Mouse (Mus musculus) limb, embryonic 11.5 days (tissue): ENCODE results near the gene Zswim8. TPM values are rescaled to one million over a fixed set of nuclear protein-coding genes. Genes with fewer than 3 reads are reported as not detected.
A peak's percentile ranks its signal among the peaks of the same experiment; 100 is the strongest.

Experiments
- ATAC-seq: fragments of 200-750 bp; cut with Nextera tagmentation; 2 replicates; pipeline ENCODE4 v1.8.0; 2017; ENCODE audit warnings: low read depth; ENCODE audit not compliant: insufficient number of reproducible peaks, low FRiP score, low TSS enrichment
- DNase-seq: peaks from one replicate; pipeline ENCODE4 v3.0.0-alpha.2; 2015; ENCODE audit warnings: low spot score
- H3K27ac ChIP-seq: fragments of 300-500 bp; sonication (generic); replicated peaks from 2 replicates; pipeline ENCODE4 v1.5.1; 2014; ENCODE audit warnings: low read depth, mild to moderate bottlenecking, low read length
- H3K27me3 ChIP-seq: fragments of 300-500 bp; sonication (generic); 2 replicates; pipeline ENCODE4 v1.6.1; 2014; ENCODE audit warnings: mild to moderate bottlenecking, low read length, mixed read lengths; ENCODE audit not compliant: control insufficient read depth, insufficient read depth
- H3K36me3 ChIP-seq: fragments of 300-500 bp; sonication (generic); 2 replicates; pipeline ENCODE4 v1.6.1; 2014; ENCODE audit warnings: mild to moderate bottlenecking, low read length, moderate library complexity, mixed read lengths; ENCODE audit not compliant: control insufficient read depth, insufficient read depth
- H3K4me1 ChIP-seq: fragments of 300-500 bp; sonication (generic); 2 replicates; pipeline ENCODE4 v1.6.1; 2014; ENCODE audit warnings: low read length, mixed read lengths; ENCODE audit not compliant: control insufficient read depth, insufficient read depth
- H3K4me2 ChIP-seq: fragments of 300-500 bp; sonication (generic); 2 replicates; pipeline ENCODE4 v1.6.1; 2014; ENCODE audit warnings: low read depth, mild to moderate bottlenecking, moderate library complexity; ENCODE audit not compliant: severe bottlenecking
- H3K4me3 ChIP-seq: fragments of 300-500 bp; sonication (generic); 2 replicates; pipeline ENCODE4 v1.5.1; 2014; ENCODE audit warnings: low read depth, low read length
- H3K9ac ChIP-seq: fragments of 300-500 bp; sonication (generic); 2 replicates; pipeline ENCODE4 v1.6.1; 2014; ENCODE audit warnings: mild to moderate bottlenecking, low read length
- H3K9me3 ChIP-seq: fragments of 300-500 bp; sonication (generic); 2 replicates; pipeline ENCODE4 v1.6.1; 2016; ENCODE audit warnings: low read length; ENCODE audit not compliant: control insufficient read depth
- WGBS: fragments of 180-500 bp; shearing (Covaris S2); extraction: QIAGEN DNeasy Blood & Tissue Kit; methylation state at CpG from one replicate; pipeline ENCODE4 v1.1.7; 2014; 5-methylcytosine and 5-hydroxymethylcytosine counted together
- polyA plus RNA-seq: library from polyadenylated mRNA; unstranded; fragments of >200 nt; fragmentation: Nextera tagmentation; extraction: Ambion mirVana; gene quantifications from 2 replicates; pipeline ENCODE4 v1.2.1, GENCODE M21; 2014

The Zswim8 gene
- polyA plus RNA-seq, 1 experiment from 2014 or later: 28.0 TPM

DNA sequence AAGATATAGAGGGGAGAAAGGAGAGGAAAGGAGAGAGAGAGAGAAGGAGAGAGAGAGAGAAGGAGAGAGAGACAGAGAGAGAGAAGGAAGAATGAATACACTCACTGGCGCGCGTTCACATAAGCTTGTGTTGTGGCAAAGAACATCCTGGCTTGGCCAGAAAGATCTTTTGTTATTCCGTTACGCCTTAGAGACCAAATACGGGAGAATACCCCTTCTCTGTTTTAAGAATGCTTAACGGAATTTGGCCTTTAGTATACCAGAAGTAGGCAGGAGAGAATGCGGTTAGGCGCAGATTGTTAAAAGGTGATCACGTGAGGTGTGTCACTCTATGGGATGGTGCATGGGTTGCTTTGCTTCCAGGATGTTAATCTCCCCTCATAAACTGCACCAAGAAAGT, 887 bp downstream of the Zswim8 start:
- Histone ChIP-seq H3K9ac (peak overlapping the region; percentile 90), H3K27ac (no peak overlapping the region), H3K27me3 (no peaks in the 10 kb centered on the region), H3K36me3 (peaks cover 8% of the 10 kb centered on the region; the same call in 1 of the 2 replicates), H3K4me3 (peak overlapping the region; percentile 97), H3K4me1 (peaks cover 13% of the 10 kb centered on the region), H3K4me2 (peak overlapping the region; percentile 72), H3K9me3 (no peaks in the 10 kb centered on the region)
- ATAC-seq (no peak), DNase-seq (no peak)
- WGBS: 13% methylated on average over 10 of the region's 10 CpGs

GRCm38 (mm10) chr14:20713832-20714231, 6.5 kb downstream of the Zswim8 start:
- Histone ChIP-seq H3K27me3 (no peaks in the 10 kb centered on the region), H3K4me3 (no peak overlapping the region), H3K27ac (no peak overlapping the region), H3K4me2 (no peak overlapping the region), H3K9ac (no peak overlapping the region), H3K36me3 (peaks cover 14% of the 10 kb centered on the region), H3K4me1 (peaks cover 7% of the 10 kb centered on the region), H3K9me3 (no peaks in the 10 kb centered on the region)
- DNase-seq (no peak), ATAC-seq (no peak)
- 87% methylated on average over 11 of the region's 11 CpGs for WGBS

DNA sequence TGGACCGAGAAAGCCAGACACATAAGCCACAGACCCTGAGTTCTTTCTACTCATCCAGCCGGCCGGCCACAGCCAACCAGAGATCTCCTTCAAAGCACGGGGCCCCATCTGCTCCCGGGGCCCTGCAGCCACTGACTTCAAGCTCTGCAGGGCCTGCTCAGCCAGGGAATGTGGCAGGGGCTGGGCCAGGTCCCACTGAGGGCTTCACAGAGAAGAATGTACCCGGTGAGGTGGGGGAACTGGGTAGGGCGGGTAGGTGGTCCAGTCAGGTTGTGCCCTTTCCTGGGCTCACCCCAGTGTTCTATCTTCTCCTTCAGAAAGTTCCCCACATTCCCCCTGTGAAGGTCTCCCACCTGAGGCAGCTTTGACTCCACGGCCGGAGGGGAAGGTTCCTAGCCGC, 11.1 kb downstream of the Zswim8 start:
- H3K27ac ChIP-seq: no peak overlapping the region
- no peaks in the 10 kb centered on the region for H3K9me3 ChIP-seq
- 91% methylated on average over 10 of the region's 10 CpGs for WGBS
- no peak for ATAC-seq
- H3K9ac ChIP-seq: no peak overlapping the region
- H3K4me2 ChIP-seq: no peak overlapping the region
- H3K27me3 ChIP-seq: no peaks in the 10 kb centered on the region
- no peak overlapping the region for H3K4me3 ChIP-seq
- H3K4me1 ChIP-seq: no peaks in the 10 kb centered on the region
- peaks cover 40% of the 10 kb centered on the region for H3K36me3 ChIP-seq
- no peak for DNase-seq

DNA sequence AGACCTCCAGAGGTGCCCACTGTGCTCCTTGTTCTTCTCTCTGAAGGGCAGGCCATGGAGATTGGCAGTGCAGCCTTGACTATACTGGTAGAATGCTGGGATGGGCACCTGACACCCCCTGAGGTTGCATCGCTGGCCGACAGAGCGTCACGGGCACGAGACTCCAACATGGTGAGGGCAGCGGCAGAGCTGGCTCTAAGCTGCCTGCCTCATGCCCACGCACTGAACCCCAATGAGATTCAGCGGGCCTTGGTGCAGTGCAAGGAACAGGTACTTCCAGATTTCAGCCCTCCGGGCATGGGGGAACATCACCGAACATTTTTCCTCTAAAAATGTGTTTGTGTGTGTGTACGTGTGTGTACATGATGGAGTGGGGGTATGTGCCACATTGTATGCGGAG, 12.4 kb downstream of the Zswim8 start:
- 96% methylated on average over 12 of the region's 12 CpGs for WGBS
- no peak overlapping the region for H3K4me2 ChIP-seq
- H3K4me1 ChIP-seq: no peaks in the 10 kb centered on the region
- ATAC-seq (no peak), DNase-seq (no peak)
- H3K9me3 ChIP-seq: no peaks in the 10 kb centered on the region
- H3K36me3 ChIP-seq: peaks cover 41% of the 10 kb centered on the region
- no peak overlapping the region for H3K4me3 ChIP-seq
- no peak overlapping the region for H3K27ac ChIP-seq
- H3K27me3 ChIP-seq: no peaks in the 10 kb centered on the region
- H3K9ac ChIP-seq: no peak overlapping the region

GRCm38 (mm10) chr14:20721371-20721770, 14.0 kb downstream of the Zswim8 start:
- H3K9ac ChIP-seq: no peak overlapping the region
- no peak overlapping the region for H3K27ac ChIP-seq
- 91% methylated on average over 4 of the region's 4 CpGs for WGBS
- no peak overlapping the region for H3K4me2 ChIP-seq
- no peak for ATAC-seq
- H3K9me3 ChIP-seq: no peaks in the 10 kb centered on the region
- no peaks in the 10 kb centered on the region for H3K27me3 ChIP-seq
- no peak for DNase-seq
- H3K36me3 ChIP-seq: peaks cover 48% of the 10 kb centered on the region
- no peaks in the 10 kb centered on the region for H3K4me1 ChIP-seq
- H3K4me3 ChIP-seq: no peak overlapping the region

- peaks cover 54% of the 10 kb centered on the region for H3K36me3 ChIP-seq
- H3K9me3 ChIP-seq: no peaks in the 10 kb centered on the region
- H3K4me3 ChIP-seq: no peak overlapping the region
- no peaks in the 10 kb centered on the region for H3K27me3 ChIP-seq
- no peak for ATAC-seq
- H3K4me1 ChIP-seq: no peaks in the 10 kb centered on the region
- 90% methylated on average over 12 of the region's 12 CpGs for WGBS
- H3K4me2 ChIP-seq: no peak overlapping the region
- no peak overlapping the region for H3K27ac ChIP-seq
- DNase-seq: no peak
- H3K9ac ChIP-seq: no peak overlapping the region
Observed at GRCm38 (mm10) chr14:20723006-20723405, 15.7 kb downstream of the Zswim8 start.

DNA sequence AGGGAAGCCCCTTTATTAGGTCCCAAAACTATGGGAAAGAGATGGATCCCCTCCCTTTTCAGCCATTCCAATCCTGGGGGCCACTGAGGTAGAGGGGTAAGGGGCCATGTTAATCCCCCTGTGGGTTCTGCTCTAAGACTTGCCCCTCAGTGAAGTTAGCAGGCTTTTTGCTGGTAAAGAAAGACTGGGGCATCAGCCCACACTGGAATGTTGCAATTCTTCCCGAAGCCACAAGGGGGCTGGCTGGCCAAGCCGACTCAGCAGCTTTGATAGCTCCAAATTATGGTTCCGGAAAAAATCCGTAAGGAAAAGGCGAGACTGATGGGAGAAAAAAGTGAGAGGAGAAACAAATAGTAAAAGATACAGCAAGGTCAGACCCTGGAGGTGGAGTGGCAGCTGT, 16.7 kb downstream of the Zswim8 start:
- ATAC-seq: no peak
- Histone ChIP-seq H3K9me3 (no peaks in the 10 kb centered on the region), H3K27me3 (no peaks in the 10 kb centered on the region), H3K27ac (no peak overlapping the region), H3K4me3 (no peak overlapping the region), H3K4me1 (no peaks in the 10 kb centered on the region), H3K9ac (no peak overlapping the region), H3K36me3 (peaks cover 57% of the 10 kb centered on the region), H3K4me2 (no peak overlapping the region)
- DNase-seq: peak; percentile 77
- WGBS: 42% methylated on average over 5 of the region's 5 CpGs

- 79% methylated on average over 6 of the region's 6 CpGs for WGBS
- ATAC-seq (no peak), DNase-seq (no peak)
- H3K4me3 ChIP-seq: no peak overlapping the region
- H3K36me3 ChIP-seq: peaks cover 57% of the 10 kb centered on the region
- no peaks in the 10 kb centered on the region for H3K4me1 ChIP-seq
- no peaks in the 10 kb centered on the region for H3K27me3 ChIP-seq
- no peaks in the 10 kb centered on the region for H3K9me3 ChIP-seq
- H3K27ac ChIP-seq: no peak overlapping the region
- no peak overlapping the region for H3K9ac ChIP-seq
- no peak overlapping the region for H3K4me2 ChIP-seq
Observed at GRCm38 (mm10) chr14:20725660-20726339, 18.4 kb downstream of the Zswim8 start.

DNA sequence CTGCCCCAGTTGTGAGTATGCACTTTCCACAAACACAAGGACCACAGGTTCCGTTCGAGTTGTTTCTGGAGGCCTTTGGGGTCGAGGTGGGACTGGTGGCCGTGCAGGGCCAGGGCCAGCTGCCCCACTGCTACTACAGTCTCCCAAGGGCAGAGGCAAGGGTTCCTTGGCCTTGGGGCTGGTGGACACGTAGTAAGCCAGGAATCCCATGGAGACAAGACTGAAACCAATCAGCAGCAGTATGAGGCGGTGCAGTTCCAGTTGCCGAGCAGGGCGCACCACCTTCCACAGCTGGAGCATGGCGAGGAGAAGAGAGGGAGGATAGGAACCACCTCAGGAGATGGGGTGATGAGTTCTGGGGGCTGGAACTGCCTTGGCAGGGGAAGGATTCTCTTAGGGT, 22.5 kb downstream of the Zswim8 start:
- Histone ChIP-seq H3K27ac (no peak overlapping the region), H3K4me2 (no peak overlapping the region), H3K9ac (no peak overlapping the region), H3K9me3 (no peaks in the 10 kb centered on the region), H3K27me3 (no peaks in the 10 kb centered on the region), H3K4me1 (peaks cover 9% of the 10 kb centered on the region; the same call in 1 of the 2 replicates), H3K36me3 (peaks cover 32% of the 10 kb centered on the region), H3K4me3 (no peak overlapping the region)
- 95% methylated on average over 9 of the region's 9 CpGs for WGBS
- DNase-seq: no peak
- no peak for ATAC-seq
